Mouse (Mus musculus) hindbrain, embryonic 16.5 days (tissue): ENCODE results near the gene Smbd1. TPM values are rescaled to one million over a fixed set of nuclear protein-coding genes. Genes with fewer than 3 reads are reported as not detected.

ENCODE experiments used
- ATAC-seq: fragments of 200-750 bp; cut with Nextera tagmentation; 2 replicates; pipeline ENCODE4 v1.8.0; 2017; ENCODE audit warnings: moderate TSS enrichment, moderate library complexity
- H3K27ac ChIP-seq: fragments of 300-500 bp; sonication (generic); 2 replicates; pipeline ENCODE4 v1.5.1; 2014; ENCODE audit warnings: low read depth, mild to moderate bottlenecking, control low read depth, low read length, moderate library complexity
- H3K27me3 ChIP-seq: fragments of 300-500 bp; sonication (generic); replicated peaks from 2 replicates; pipeline ENCODE4 v1.6.1; 2014; ENCODE audit warnings: low read length; ENCODE audit not compliant: control insufficient read depth, insufficient read depth
- H3K36me3 ChIP-seq: fragments of 300-500 bp; sonication (generic); 2 replicates; pipeline ENCODE4 v1.6.1; 2014; ENCODE audit warnings: mild to moderate bottlenecking, low read length, moderate library complexity, mixed read lengths; ENCODE audit not compliant: control insufficient read depth, insufficient read depth
- H3K4me1 ChIP-seq: fragments of 300-500 bp; sonication (generic); 2 replicates; pipeline ENCODE4 v1.6.1; 2014; ENCODE audit warnings: low read depth, low read length; ENCODE audit not compliant: control insufficient read depth, insufficient read depth
- H3K4me2 ChIP-seq: fragments of 300-500 bp; sonication (generic); 2 replicates; pipeline ENCODE4 v1.6.1; 2014; ENCODE audit warnings: mild to moderate bottlenecking, low read length, control low read depth, moderate library complexity
- H3K4me3 ChIP-seq: fragments of 300-500 bp; sonication (generic); 2 replicates; pipeline ENCODE4 v1.5.1; 2014; ENCODE audit warnings: mild to moderate bottlenecking, low read length, control low read depth, moderate library complexity
- H3K9ac ChIP-seq: fragments of 300-500 bp; sonication (generic); 2 replicates; pipeline ENCODE4 v1.6.1; 2014; ENCODE audit warnings: low read depth, mild to moderate bottlenecking, control low read depth, low read length, moderate library complexity
- H3K9me3 ChIP-seq: fragments of 300-500 bp; sonication (generic); 2 replicates; pipeline ENCODE4 v1.6.1; 2014; ENCODE audit warnings: mild to moderate bottlenecking, low read length, moderate library complexity; ENCODE audit not compliant: control insufficient read depth
- WGBS: fragments of 180-500 bp; shearing (Covaris S2); extraction: QIAGEN DNeasy Blood & Tissue Kit; methylation state at CpG from one replicate; pipeline ENCODE4 v1.1.7; 2014; 5-methylcytosine and 5-hydroxymethylcytosine counted together
- polyA plus RNA-seq: library from polyadenylated mRNA; unstranded; fragments of >200 nt; fragmentation: Nextera tagmentation; extraction: Ambion mirVana; gene quantifications from 2 replicates; pipeline ENCODE4 v1.2.1, GENCODE M21; 2015

Smbd1 gene
- not detected in 2 replicates for polyA plus RNA-seq

DNA sequence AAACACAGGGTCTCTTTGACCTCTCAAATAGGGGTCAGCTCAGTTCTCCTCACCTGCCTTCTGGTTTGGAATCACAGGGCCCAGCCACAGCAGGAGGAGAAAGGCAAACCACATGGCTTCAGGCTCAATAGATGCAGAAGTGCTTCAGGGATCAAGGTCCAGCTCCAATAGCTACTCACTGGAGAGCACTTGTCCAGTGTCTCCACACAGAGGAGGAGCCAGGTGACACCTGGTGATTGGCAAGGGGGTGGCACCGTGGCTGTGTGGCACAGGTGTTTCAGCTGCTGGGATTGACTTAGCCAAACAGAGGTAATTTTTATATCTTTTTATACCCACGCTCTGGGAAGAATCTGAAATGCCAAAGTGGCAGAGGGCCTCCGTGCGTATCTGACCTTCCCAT lies at the start of gene Smbd1:
Gene Smbd1, minus strand, starts transcription at position 157 of the 400 bp plus-strand sequence.
- 90% methylated on average over 4 of the region's 4 CpGs for WGBS
- Histone ChIP-seq H3K4me2 (no peak within 1 kb of the TSS), H3K9me3 (no peaks in the 10 kb centered on the region), H3K9ac (no peak within 1 kb of the TSS), H3K36me3 (no peaks in the 10 kb centered on the region), H3K27ac (no peak within 1 kb of the TSS), H3K4me1 (peaks cover 3% of the 10 kb centered on the region; the same call in 1 of the 2 replicates), H3K27me3 (no peaks in the 10 kb centered on the region), H3K4me3 (no peak within 1 kb of the TSS)
- ATAC-seq: no peak

DNA sequence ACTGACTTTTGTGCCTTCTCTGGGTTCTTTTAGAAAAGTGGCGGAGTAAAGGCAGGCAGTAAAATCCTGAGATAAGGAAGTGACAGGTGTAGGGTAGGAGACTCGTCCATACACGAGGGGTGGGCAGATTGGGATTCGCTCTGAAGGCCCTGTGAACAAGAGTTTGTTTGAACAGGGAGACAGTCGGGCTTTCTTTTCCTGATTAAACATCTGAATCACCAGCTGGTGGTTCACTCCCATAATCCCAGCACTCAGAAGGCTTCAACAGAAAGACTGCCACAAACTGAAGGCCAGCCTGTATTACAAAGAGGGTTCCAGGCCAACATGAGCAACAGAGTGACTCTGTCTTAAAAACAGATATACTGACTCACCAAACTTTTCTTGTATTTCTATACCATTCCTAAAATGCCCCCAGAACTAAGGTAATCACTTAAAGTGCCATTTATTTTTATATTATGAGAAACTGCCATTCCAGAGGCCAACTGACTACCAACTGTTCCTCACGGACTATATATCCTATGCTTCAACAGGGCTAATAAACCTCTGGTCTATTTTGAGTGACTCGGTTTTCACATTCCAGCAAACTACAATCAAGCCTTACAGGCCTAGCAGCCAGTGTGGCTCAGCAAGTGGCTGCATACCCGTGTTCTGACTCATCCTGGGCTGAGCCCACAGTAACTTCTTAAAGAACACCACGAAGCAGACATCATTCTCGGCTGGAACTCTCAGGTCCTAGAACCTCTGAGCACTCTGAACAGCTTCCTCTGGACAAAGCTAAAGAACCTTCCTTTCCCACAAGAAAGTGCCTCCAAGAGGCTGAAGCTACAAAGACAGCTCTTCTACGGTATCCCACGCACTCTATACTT lies 48.7 kb upstream of the Smbd1 start:
- 78% methylated on average over 12 of the region's 12 CpGs for WGBS
- Histone ChIP-seq H3K4me1 (no peaks in the 10 kb centered on the region; the same call in 1 of the 2 replicates), H3K27ac (no peak overlapping the region), H3K27me3 (no peaks in the 10 kb centered on the region), H3K36me3 (no peaks in the 10 kb centered on the region), H3K9ac (no peak overlapping the region), H3K4me3 (no peak overlapping the region), H3K4me2 (no peak overlapping the region), H3K9me3 (no peaks in the 10 kb centered on the region)
- ATAC-seq: no peak

DNA sequence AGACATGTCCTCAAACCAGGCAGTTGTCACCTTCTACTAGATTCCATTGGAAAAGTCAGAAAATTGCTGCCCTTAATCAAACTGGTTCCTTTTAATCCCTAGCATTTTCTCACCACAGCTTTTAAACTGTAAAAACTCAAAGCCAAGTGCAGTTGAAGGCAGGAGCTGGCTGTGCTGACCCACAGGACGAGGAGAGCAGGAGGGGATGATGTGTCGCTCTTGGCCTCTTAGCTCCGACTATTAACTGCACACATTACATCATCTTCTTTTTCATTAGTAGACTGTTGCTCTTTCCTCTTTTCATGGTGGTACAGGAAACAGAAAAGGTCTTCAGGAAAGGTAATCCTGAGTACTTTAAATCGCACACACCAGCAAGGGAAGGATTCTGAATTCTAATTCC lies 48.1 kb upstream of the Smbd1 start:
- H3K27me3 ChIP-seq: no peaks in the 10 kb centered on the region
- ATAC-seq: no peak

DNA sequence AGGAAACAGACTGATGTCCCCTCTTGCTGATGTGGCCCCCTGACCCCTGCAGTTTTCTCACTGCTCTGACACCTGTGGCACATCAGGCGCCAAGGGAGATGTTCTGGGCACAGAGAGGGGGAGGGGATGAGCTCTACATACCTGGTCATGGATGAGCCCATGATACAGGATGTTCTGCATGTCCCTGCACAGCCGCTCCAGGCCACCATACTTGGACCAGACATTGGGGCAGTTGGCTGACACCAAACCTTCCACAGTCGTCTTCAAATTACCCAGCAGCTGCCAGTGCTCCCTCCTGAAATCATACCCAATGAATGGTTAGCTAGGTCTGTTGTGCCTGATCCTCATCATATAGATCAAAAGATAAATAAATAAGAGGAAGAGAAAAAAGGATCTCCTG lies 46.5 kb upstream of the Smbd1 start:
- H3K9me3 ChIP-seq: no peaks in the 10 kb centered on the region
- no peak overlapping the region for H3K4me3 ChIP-seq
- H3K36me3 ChIP-seq: no peaks in the 10 kb centered on the region
- H3K27me3 ChIP-seq: no peaks in the 10 kb centered on the region
- ATAC-seq: no peak
- H3K27ac ChIP-seq: no peak overlapping the region
- WGBS: 90% methylated on average over 3 of the region's 3 CpGs
- H3K4me1 ChIP-seq: no peaks in the 10 kb centered on the region; the same call in 1 of the 2 replicates
- no peak overlapping the region for H3K9ac ChIP-seq
- no peak overlapping the region for H3K4me2 ChIP-seq

More for the DNA sequence above, 48.1 kb upstream of the Smbd1 start:
- no peaks in the 10 kb centered on the region for H3K36me3 ChIP-seq
- H3K4me3 ChIP-seq: no peak overlapping the region
- no peaks in the 10 kb centered on the region for H3K9me3 ChIP-seq
- no peak overlapping the region for H3K9ac ChIP-seq
- no peaks in the 10 kb centered on the region; the same call in 1 of the 2 replicates for H3K4me1 ChIP-seq
- 77% methylated on average over 4 of the region's 4 CpGs for WGBS
- no peak overlapping the region for H3K27ac ChIP-seq
- no peak overlapping the region for H3K4me2 ChIP-seq

DNA sequence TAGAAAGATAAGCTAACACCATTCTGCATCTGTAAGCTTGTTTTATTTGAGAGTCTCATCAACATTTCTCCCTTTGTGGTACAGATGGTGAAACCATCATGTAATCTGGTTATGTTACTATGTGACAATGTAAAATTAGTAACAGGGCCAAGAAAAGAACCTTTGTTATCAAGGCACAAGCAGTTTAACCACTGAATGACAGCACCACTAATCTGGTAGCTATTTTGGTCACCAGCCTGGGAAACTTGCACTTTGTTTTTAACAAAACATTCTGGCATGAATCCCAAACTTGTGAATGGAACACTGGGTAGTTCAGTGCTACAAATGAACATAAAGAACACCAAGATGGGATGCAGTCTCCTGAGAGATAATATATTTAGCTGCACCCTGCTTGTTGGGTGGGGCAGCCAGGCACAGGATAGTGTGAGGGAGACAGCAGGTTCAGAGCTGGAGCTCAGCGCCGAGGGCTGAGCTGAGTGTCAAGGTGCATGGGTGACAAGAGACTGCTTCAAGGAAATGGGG lies 43.8 kb upstream of the Smbd1 start:
- H3K9ac ChIP-seq: no peak overlapping the region
- no peaks in the 10 kb centered on the region for H3K27me3 ChIP-seq
- no peaks in the 10 kb centered on the region for H3K9me3 ChIP-seq
- no peak overlapping the region for H3K4me3 ChIP-seq
- no peak overlapping the region for H3K4me2 ChIP-seq
- H3K36me3 ChIP-seq: peaks cover 6% of the 10 kb centered on the region
- no peak; the same call in 1 of the 2 replicates for ATAC-seq
- 74% methylated on average over 2 of the region's 2 CpGs for WGBS
- no peak overlapping the region for H3K27ac ChIP-seq
- H3K4me1 ChIP-seq: no peaks in the 10 kb centered on the region; the same call in 1 of the 2 replicates

DNA sequence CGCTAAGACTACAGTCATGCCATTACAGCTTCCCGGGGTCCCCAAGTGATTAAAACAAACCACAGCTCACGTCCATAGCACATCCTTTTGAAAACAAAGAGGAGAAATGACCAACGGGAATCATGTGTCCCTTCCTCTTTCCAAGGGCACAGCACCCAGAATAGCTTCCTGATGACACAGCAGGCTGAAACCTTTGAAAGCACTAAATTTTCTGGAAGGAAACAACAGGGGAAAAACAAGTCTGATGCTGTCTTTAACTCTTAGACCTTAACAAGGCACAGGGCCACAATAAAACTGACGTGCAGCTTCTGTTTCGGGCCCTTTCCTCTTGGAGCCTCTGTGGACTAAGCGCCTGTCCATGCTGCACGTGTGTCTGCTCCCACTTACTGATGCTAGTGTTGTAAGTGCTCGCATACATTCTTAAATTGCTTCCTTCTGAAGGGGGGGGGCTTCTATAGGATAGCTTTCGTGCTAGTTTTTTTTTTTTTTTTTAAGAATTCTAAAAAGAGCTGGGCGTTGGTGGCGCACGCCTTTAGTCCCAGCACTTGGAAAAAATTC lies 43.3 kb upstream of the Smbd1 start:
- H3K27ac ChIP-seq: no peak overlapping the region
- H3K27me3 ChIP-seq: no peaks in the 10 kb centered on the region
- H3K4me2 ChIP-seq: no peak overlapping the region
- H3K36me3 ChIP-seq: peaks cover 7% of the 10 kb centered on the region
- no peak for ATAC-seq
- no peak overlapping the region for H3K4me3 ChIP-seq
- H3K9me3 ChIP-seq: no peaks in the 10 kb centered on the region
- 76% methylated on average over 13 of the region's 13 CpGs for WGBS
- H3K4me1 ChIP-seq: no peaks in the 10 kb centered on the region; the same call in 1 of the 2 replicates
- no peak overlapping the region for H3K9ac ChIP-seq

DNA sequence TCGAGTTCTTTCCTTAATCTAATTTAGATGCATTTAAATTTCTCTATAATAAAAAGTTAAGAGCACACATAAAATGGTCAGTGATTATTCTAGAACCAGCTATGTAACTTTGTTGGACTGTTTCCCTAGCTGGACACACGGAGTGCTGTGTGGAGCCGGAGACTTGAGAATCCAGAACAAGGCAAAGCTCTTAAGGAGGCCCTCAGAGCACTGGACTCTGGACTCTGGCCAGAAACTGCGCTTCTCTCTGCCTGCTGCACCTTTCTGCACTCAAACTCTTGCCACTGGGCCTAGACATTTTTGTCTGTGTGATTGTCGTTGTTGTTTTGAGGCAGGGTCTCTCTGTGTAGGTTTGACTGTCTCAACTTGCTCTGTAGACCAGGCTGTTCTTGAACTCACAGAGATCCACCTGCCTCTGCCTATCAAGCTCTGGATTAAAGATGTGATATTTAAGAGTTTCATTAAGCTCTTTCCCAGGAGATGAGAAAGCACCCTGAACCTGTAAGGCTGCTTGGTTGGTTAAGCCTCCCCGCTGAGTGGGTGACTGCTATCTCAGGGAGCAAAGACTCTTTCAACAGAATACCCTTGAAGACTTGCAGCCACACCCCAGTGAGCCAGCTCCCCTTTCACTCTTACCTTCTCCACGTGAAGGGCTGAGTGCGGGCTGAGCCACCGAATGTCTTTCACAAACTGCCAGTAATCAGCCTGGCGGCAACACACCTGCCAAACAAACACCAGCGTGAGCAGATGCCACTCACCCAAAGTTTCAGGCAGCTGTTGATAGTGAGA lies 39.0 kb upstream of the Smbd1 start:
- no peak overlapping the region for H3K4me3 ChIP-seq
- no peaks in the 10 kb centered on the region for H3K27me3 ChIP-seq
- no peak overlapping the region for H3K4me2 ChIP-seq
- H3K36me3 ChIP-seq: peaks cover 28% of the 10 kb centered on the region
- ATAC-seq: no peak
- H3K27ac ChIP-seq: no peak overlapping the region
- H3K9ac ChIP-seq: no peak overlapping the region
- WGBS: 94% methylated on average over 11 of the region's 11 CpGs
- no peaks in the 10 kb centered on the region for H3K4me1 ChIP-seq
- no peaks in the 10 kb centered on the region for H3K9me3 ChIP-seq

DNA sequence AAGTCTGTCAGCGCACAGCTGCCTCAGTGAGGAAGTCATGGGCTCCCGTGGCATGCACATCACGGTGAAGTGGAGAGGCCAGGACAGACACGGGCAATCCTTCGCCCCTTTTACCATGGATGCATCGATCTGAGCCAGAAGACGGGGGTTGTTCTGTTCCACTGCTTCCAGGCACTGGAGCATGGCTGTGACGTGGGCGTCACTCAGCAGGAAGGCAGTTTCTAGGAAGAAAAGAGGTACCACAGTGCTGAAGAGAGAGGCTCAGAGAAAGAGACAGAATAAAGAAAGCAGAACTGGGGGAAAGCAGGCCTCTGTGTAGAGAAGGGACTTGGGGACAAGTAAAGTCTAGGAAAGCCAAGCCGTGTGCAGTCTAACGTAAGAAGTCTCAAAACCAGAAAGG lies 36.8 kb upstream of the Smbd1 start:
- no peak for ATAC-seq
- Histone ChIP-seq H3K4me1 (no peaks in the 10 kb centered on the region), H3K36me3 (peaks cover 32% of the 10 kb centered on the region), H3K4me2 (no peak overlapping the region), H3K9me3 (no peaks in the 10 kb centered on the region), H3K27ac (no peak overlapping the region), H3K9ac (no peak overlapping the region), H3K4me3 (no peak overlapping the region), H3K27me3 (no peaks in the 10 kb centered on the region)
- WGBS: 88% methylated on average over 11 of the region's 11 CpGs

DNA sequence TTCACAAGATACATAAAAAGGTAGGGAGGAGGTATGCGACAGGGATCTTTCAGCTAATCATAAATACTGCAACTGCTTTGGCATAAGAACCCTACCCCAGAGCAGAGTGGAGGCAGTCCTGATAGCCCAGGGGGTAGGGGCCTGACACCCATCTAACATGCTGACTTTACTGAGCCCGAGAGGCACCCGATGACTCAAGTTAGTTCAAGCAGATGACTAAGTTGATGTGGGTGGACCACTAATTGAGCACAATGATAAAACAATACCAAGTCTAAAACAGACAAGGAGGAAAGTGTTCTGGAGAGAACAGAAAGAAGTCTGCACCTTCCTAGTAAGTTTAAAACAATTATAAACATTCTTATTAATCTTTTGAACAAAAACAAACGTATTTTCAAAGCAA lies 21.2 kb upstream of the Smbd1 start:
- Histone ChIP-seq H3K4me1 (no peaks in the 10 kb centered on the region), H3K27me3 (no peaks in the 10 kb centered on the region)
- WGBS: 86% methylated on average over 4 of the region's 4 CpGs

More for the DNA sequence above, 21.2 kb upstream of the Smbd1 start:
- no peak for ATAC-seq
- Histone ChIP-seq H3K9me3 (no peaks in the 10 kb centered on the region), H3K36me3 (peaks cover 33% of the 10 kb centered on the region), H3K9ac (no peak overlapping the region), H3K4me3 (no peak overlapping the region), H3K27ac (no peak overlapping the region), H3K4me2 (no peak overlapping the region)
